Mouse (Mus musculus) forebrain, embryonic 12.5 days (tissue): ENCODE results near the gene Tigd4. TPM values are rescaled to one million over a fixed set of nuclear protein-coding genes. Genes with fewer than 3 reads are reported as not detected.
"Not testable (repeated sequence)": the region's sequence is repeated elsewhere in the genome, so short reads cannot be mapped to it uniquely, and the experiment has no call there.

Experiments
- ATAC-seq: fragments of 200-750 bp; cut with Nextera tagmentation; 2 replicates; pipeline ENCODE4 v1.8.0; 2017; ENCODE audit warnings: moderate TSS enrichment; ENCODE audit not compliant: low FRiP score
- H3K27ac ChIP-seq: fragments of 300-500 bp; sonication (generic); 2 replicates; pipeline ENCODE4 v1.5.1; 2016; ENCODE audit warnings: mild to moderate bottlenecking
- H3K27me3 ChIP-seq: fragments of 300-500 bp; sonication (generic); 2 replicates; pipeline ENCODE4 v1.6.1; 2016; ENCODE audit warnings: mild to moderate bottlenecking
- H3K36me3 ChIP-seq: fragments of 300-500 bp; sonication (generic); replicated peaks from 2 replicates; pipeline ENCODE4 v1.6.1; 2016; ENCODE audit warnings: mild to moderate bottlenecking
- H3K4me1 ChIP-seq: fragments of 300-500 bp; sonication (generic); 2 replicates; pipeline ENCODE4 v1.6.1; 2016
- H3K4me2 ChIP-seq: fragments of 300-500 bp; sonication (generic); 2 replicates; pipeline ENCODE4 v1.6.1; 2016; ENCODE audit warnings: mild to moderate bottlenecking, moderate library complexity
- H3K4me3 ChIP-seq: fragments of 300-500 bp; sonication (generic); replicated peaks from 2 replicates; pipeline ENCODE4 v1.5.1; 2016; ENCODE audit warnings: mild to moderate bottlenecking
- H3K9ac ChIP-seq: fragments of 300-500 bp; sonication (generic); 2 replicates; pipeline ENCODE4 v1.6.1; 2016; ENCODE audit warnings: mild to moderate bottlenecking
- H3K9me3 ChIP-seq: fragments of 300-500 bp; sonication (generic); 2 replicates; pipeline ENCODE4 v1.6.1; 2016
- WGBS: fragments of 180-500 bp; shearing (Covaris S2); methylation state at CpG from one replicate; pipeline ENCODE4 v1.1.7; 2016; 5-methylcytosine and 5-hydroxymethylcytosine counted together
- polyA plus RNA-seq: library from polyadenylated mRNA; unstranded; fragments of >200 nt; fragmentation: Nextera tagmentation; extraction: Ambion mirVana; gene quantifications from 2 replicates; pipeline ENCODE4 v1.2.1, GENCODE M21; 2016

Gene Tigd4
- polyA plus RNA-seq = not detected in 2 replicates

DNA sequence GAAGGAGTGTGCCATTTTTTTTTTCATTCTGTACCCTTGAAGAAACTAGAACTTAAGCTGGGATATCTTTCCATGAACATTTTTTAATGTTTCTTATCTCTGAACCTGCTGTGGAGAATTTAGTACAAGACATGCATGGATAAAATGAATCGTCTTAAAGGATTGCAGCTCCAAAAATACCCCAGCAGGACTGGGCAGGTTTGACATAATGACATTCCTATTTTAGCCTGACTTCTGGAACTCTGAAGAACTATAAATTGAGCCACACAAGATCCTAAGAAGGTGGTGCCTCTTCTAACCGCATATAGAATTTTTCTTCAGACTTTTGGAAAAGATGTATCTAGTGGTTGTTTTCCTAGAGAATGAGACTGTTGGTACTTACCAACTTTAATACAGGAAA lies at the start of gene Tigd4:
Tigd4 (plus strand) TSS at position 301 of the 400 bp plus-strand sequence.
- Histone ChIP-seq H3K9me3 (no peaks in the 10 kb centered on the region), H3K4me2 (no peak within 1 kb of the TSS), H3K27ac (no peak within 1 kb of the TSS), H3K36me3 (no peaks in the 10 kb centered on the region), H3K4me3 (no peak within 1 kb of the TSS), H3K27me3 (peaks cover 22% of the 10 kb centered on the region), H3K4me1 (peaks cover 13% of the 10 kb centered on the region), H3K9ac (no peak within 1 kb of the TSS)
- WGBS = 98% methylated on average over 2 of the region's 2 CpGs
- ATAC-seq = no peak

DNA sequence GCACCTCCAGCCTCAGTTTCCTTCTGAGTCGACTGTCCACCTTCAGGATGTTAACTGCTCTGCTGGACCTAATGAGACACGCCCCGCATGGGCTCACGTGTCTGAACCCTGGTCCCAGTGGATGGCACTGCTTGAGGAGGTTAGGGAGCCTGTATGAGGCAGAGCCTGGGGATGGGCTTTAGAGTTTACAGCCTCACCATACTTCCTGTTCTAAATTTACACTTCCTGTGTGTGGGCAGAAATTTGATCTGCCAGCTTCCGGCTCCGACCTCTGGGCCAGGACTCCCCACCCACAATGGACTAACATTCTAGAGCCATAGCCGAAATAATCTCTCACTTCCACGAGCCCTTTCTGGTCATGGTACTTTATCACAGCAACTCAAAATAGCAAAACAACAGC lies 46.2 kb upstream of the Tigd4 start:
- WGBS = 81% methylated on average over 8 of the region's 8 CpGs
- Histone ChIP-seq H3K9me3 (no peaks in the 10 kb centered on the region), H3K4me3 (no peak overlapping the region), H3K4me1 (no peaks in the 10 kb centered on the region), H3K27ac (no peak overlapping the region), H3K4me2 (no peak overlapping the region), H3K9ac (no peak overlapping the region), H3K36me3 (no peaks in the 10 kb centered on the region), H3K27me3 (no peaks in the 10 kb centered on the region)
- no peak for ATAC-seq

DNA sequence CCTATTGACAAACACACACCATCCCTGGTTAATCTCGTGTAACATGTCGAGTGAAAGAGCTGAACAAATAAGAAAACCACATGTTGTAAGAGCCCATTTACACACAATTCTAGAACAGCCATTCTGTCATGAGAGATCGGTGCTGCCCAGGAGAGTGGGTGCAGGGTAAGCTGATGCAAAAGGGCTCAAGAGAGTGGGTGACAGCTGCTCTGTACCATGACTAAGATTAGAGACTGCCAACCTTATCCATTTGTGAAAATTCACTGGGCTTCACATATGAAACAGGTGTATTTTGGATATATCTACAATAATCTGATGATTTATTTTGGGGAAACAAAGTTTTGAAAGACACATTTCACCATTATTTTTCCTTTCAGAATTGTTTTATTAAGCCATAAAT lies 37.6 kb upstream of the Tigd4 start:
- Histone ChIP-seq H3K9me3 (no peaks in the 10 kb centered on the region), H3K4me1 (no peaks in the 10 kb centered on the region), H3K4me2 (no peak overlapping the region), H3K27me3 (no peaks in the 10 kb centered on the region), H3K36me3 (no peaks in the 10 kb centered on the region), H3K27ac (no peak overlapping the region), H3K9ac (no peak overlapping the region), H3K4me3 (no peak overlapping the region)
- WGBS = 84% methylated on average over 3 of the region's 3 CpGs
- ATAC-seq = no peak

GRCm38 (mm10) chr3:84558301-84558700 lies 35.1 kb upstream of the Tigd4 start:
- Histone ChIP-seq H3K9me3 (no peaks in the 10 kb centered on the region), H3K9ac (no peak overlapping the region), H3K4me2 (no peak overlapping the region), H3K4me1 (0 out of 2 replicates have a peak, but pooled peaks cover 2% of the 10 kb centered on the region), H3K27me3 (no peaks in the 10 kb centered on the region), H3K4me3 (no peak overlapping the region), H3K36me3 (no peaks in the 10 kb centered on the region), H3K27ac (no peak overlapping the region)
- no peak for ATAC-seq
- WGBS = 92% methylated on average over 3 of the region's 3 CpGs

GRCm38 (mm10) chr3:84562911-84563310 lies 30.5 kb upstream of the Tigd4 start:
- H3K4me1 ChIP-seq, H3K4me2 ChIP-seq, ATAC-seq, H3K4me3 ChIP-seq, H3K27ac ChIP-seq, H3K27me3 ChIP-seq, H3K36me3 ChIP-seq, H3K9me3 ChIP-seq, H3K9ac ChIP-seq: not testable (repeated sequence)
- 94% methylated on average over 2 of the region's 2 CpGs for WGBS

DNA sequence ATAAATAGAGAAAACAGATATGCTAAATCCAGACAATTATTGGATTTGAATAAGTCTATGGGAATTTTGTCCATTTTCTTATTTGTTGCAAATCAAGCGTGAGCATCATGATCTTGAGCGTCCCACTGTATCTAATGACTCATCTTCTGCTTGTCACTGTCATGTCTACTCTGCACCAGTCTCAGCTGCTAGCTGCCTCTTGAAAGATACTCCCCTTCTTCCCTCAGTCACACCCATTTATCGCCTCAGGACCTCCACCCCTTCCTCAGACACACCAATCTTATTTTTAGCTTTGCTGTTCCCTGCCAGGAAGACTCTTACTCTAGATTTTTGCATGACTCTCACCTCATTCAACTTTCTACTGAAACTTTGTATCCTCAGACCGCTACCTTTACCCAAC lies 30.0 kb upstream of the Tigd4 start:
- H3K4me1 ChIP-seq = 0 out of 2 replicates have a peak, but pooled peaks cover 2% of the 10 kb centered on the region
- no peak overlapping the region for H3K4me3 ChIP-seq
- no peaks in the 10 kb centered on the region for H3K36me3 ChIP-seq
- no peak overlapping the region for H3K27ac ChIP-seq
- H3K27me3 ChIP-seq = no peaks in the 10 kb centered on the region
- ATAC-seq = no peak
- no peaks in the 10 kb centered on the region for H3K9me3 ChIP-seq
- H3K9ac ChIP-seq = no peak overlapping the region
- H3K4me2 ChIP-seq = no peak overlapping the region
- 85% methylated on average over 4 of the region's 4 CpGs for WGBS

GRCm38 (mm10) chr3:84568540-84568939 lies 24.8 kb upstream of the Tigd4 start:
- WGBS = 96% methylated on average over 6 of the region's 6 CpGs
- H3K9ac ChIP-seq = no peak overlapping the region
- no peaks in the 10 kb centered on the region for H3K9me3 ChIP-seq
- H3K4me3 ChIP-seq = no peak overlapping the region
- no peaks in the 10 kb centered on the region for H3K27me3 ChIP-seq
- no peaks in the 10 kb centered on the region for H3K36me3 ChIP-seq
- ATAC-seq = no peak
- no peak overlapping the region for H3K27ac ChIP-seq
- H3K4me1 ChIP-seq = no peaks in the 10 kb centered on the region
- no peak overlapping the region for H3K4me2 ChIP-seq

DNA sequence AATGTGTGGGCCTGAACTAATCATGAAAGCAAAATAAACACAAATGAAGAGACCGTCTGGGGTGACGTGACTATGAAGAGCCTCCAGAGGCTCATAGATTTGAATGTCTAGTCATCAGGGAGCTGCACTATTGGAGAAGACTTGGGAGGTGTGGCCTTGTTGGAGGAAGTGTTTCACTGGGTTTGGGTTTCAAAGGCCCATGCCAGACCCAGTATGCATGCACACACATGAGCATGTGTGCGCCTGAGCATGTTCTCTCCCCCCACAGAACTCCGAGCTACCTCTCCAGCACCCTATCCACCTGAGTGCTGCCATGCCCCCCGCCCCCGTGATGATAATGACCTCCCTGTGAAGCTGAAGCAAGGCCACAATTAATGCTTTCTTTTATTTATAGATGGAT lies 23.8 kb upstream of the Tigd4 start:
- 83% methylated on average over 6 of the region's 6 CpGs for WGBS
- no peak overlapping the region for H3K27ac ChIP-seq
- H3K27me3 ChIP-seq = no peaks in the 10 kb centered on the region
- H3K4me1 ChIP-seq = no peaks in the 10 kb centered on the region
- H3K36me3 ChIP-seq = no peaks in the 10 kb centered on the region
- no peaks in the 10 kb centered on the region for H3K9me3 ChIP-seq
- H3K9ac ChIP-seq = no peak overlapping the region
- no peak for ATAC-seq
- H3K4me2 ChIP-seq = no peak overlapping the region
- no peak overlapping the region for H3K4me3 ChIP-seq

GRCm38 (mm10) chr3:84570501-84570900 lies 22.9 kb upstream of the Tigd4 start:
- Histone ChIP-seq H3K9ac (no peak overlapping the region), H3K4me3 (no peak overlapping the region), H3K4me2 (no peak overlapping the region), H3K9me3 (no peaks in the 10 kb centered on the region), H3K4me1 (no peaks in the 10 kb centered on the region), H3K36me3 (no peaks in the 10 kb centered on the region), H3K27me3 (no peaks in the 10 kb centered on the region), H3K27ac (no peak overlapping the region)
- 91% methylated on average over 3 of the region's 3 CpGs for WGBS
- no peak for ATAC-seq

- H3K9ac ChIP-seq = no peak overlapping the region
- ATAC-seq = no peak
- H3K27ac ChIP-seq = no peak overlapping the region
- peak overlapping the region; percentile 93; the same call in 1 of the 2 replicates for H3K4me2 ChIP-seq
- H3K4me3 ChIP-seq = no peak overlapping the region
- H3K4me1 ChIP-seq = peaks cover 27% of the 10 kb centered on the region
- no peaks in the 10 kb centered on the region for H3K36me3 ChIP-seq
- no peaks in the 10 kb centered on the region for H3K9me3 ChIP-seq
- WGBS = 77% methylated on average over 4 of the region's 4 CpGs
- H3K27me3 ChIP-seq = no peaks in the 10 kb centered on the region
Observed at GRCm38 (mm10) chr3:84580716-84581115, 12.7 kb upstream of the Tigd4 start.

DNA sequence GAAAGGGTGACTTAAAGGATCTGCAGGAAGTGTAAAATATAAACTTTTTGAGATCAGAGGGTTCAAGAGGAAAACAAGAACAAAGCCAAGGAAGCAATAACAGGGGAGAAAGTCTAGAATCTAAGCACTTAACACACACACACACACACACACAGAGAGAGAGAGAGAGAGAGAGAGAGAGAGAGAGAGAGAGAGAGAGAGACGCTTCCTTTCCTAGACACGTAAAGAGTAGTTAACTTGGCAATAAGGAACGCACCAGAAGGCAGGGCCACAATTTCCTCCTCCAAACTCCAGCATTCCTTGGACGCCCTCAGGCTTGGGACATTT lies 11.7 kb upstream of the Tigd4 start:
- Histone ChIP-seq H3K27ac (peak overlapping the region; percentile 89), H3K4me3 (peak overlapping the region; percentile 62), H3K9ac (peak overlapping the region; percentile 81), H3K9me3 (no peaks in the 10 kb centered on the region), H3K4me2 (peak overlapping the region; percentile 93), H3K27me3 (no peaks in the 10 kb centered on the region), H3K4me1 (peaks cover 27% of the 10 kb centered on the region), H3K36me3 (no peaks in the 10 kb centered on the region)
- WGBS = 0% methylated on average over 4 of the region's 4 CpGs
- ATAC-seq = no peak

DNA sequence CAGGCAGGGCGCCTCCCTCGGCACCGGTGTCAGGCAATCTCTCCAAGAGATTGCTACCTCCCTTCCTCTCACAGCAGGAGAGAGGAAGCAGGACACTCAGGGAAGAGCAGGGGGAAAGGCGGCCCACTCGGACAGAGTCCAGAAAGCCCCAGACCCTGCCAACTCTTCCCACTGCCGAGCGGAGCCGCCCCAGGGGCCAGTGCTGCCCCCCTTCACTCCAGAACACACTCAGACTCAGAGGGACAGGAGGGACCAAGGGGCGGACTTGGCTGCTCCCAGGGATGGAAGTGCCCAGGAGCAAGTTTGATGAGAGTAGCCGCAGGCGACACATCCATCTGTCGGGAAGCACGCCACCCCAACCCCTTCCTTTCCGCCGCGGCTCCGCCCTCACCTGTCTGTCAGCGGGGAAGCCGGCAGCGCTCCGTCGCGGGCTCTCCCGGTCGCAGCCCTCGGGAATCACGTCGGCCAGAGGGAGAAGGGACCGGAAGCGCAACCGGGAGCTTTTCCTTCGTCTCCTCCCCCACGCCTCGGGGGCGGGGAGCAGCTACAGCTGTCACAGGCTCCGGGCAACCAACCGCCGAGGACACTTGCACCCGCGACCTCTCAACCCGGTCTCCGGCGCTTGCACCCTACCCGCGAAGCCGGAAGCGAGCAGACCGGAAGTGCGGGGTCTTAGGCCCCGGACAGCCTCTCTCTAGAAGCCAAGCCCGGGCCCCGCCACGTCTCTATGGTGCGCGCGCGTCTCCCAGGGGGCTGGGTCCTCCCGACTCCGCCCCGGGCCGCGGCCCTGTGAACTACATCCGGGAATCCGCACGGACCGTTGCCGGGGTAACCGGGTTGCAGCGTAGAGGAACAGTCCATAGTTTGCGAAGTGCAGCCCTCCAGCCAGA lies 11.1 kb upstream of the Tigd4 start, which contains the start of gene Arfip1:
Arfip1 (minus strand) TSS at position 603 of the 890 bp plus-strand sequence.
- Histone ChIP-seq H3K9me3 (no peaks in the 10 kb centered on the region), H3K9ac (peak within 1 kb of the TSS; percentile 81), H3K4me1 (peaks cover 27% of the 10 kb centered on the region), H3K4me2 (peak within 1 kb of the TSS; percentile 93), H3K4me3 (peak within 1 kb of the TSS; percentile 62), H3K27ac (peak within 1 kb of the TSS; percentile 89), H3K36me3 (no peaks in the 10 kb centered on the region), H3K27me3 (no peaks in the 10 kb centered on the region)
- under 1% methylated on average over 70 of the region's 70 CpGs for WGBS
- ATAC-seq = peak; percentile 99

GRCm38 (mm10) chr3:84582913-84583276 lies 10.5 kb upstream of the Tigd4 start:
- Histone ChIP-seq H3K9me3 (no peaks in the 10 kb centered on the region), H3K27ac (peak overlapping the region; percentile 89), H3K36me3 (no peaks in the 10 kb centered on the region), H3K9ac (peak overlapping the region; percentile 81), H3K4me1 (peaks cover 27% of the 10 kb centered on the region), H3K4me3 (peak overlapping the region; percentile 62), H3K4me2 (peak overlapping the region; percentile 93), H3K27me3 (no peaks in the 10 kb centered on the region)
- ATAC-seq = peak; percentile 67
- 0% methylated on average over 27 of the region's 27 CpGs for WGBS
